Mouse (Mus musculus): ENCODE results near the gene Rgs6. TPM values are rescaled to one million over a fixed set of nuclear protein-coding genes. Genes with fewer than 3 reads are reported as not detected.

The Rgs6 gene
- total RNA-seq, 2 experiments from 2014 or later, result 16.3 to 19.9 TPM

DNA sequence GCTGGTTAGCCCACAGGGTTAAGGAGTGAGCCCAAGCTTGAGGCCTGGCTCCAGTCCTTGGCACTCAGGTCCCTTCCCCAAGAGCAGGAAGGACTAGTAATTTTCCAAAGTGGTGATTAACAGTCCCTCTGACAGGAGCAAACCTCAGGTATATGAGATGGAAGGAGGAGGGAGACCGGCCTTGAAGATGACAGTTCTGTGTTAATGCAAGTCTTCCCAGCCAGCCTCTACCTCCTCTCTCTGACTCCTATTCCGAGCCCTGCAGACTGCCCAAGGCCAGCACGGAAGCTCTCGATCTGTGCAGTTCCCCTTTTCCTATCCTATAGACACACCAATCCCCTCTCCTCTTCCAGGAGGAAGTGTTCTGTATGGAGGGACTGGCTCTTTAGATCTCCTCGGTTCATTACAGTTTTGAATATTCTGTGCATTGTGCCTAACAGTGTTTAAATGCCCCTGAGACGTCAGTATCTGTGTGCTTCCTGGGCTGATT, 485.8 kb downstream of the Rgs6 start:
- DNase-seq (ENCODE audit: low spot score in 2 of 2), result no peak

DNA sequence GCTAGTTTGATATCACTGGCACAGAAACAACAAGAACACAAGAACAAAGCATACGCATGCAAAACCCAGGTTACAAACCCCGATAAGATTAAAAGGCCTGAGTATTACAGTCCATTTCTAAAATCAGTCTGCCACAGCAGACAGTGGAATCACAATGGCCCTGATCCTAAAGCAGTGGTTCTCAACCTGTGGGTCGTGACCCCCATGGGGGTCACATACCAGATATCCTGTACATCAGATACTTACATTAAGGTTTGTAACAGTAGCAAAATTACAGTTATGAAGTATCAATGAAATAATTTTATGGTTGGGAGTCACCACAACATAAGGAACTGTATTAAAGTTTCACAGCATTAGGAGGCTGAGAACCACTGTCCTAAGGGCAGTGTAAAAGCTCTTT, 488.1 kb downstream of the Rgs6 start:
- DNase-seq (ENCODE audit: low spot score in 2 of 2), result no peak

GRCm38 (mm10) chr12:83077486-83077885, 489.4 kb downstream of the Rgs6 start:
- no peak for DNase-seq (ENCODE audit: low spot score in 2 of 2)

DNA sequence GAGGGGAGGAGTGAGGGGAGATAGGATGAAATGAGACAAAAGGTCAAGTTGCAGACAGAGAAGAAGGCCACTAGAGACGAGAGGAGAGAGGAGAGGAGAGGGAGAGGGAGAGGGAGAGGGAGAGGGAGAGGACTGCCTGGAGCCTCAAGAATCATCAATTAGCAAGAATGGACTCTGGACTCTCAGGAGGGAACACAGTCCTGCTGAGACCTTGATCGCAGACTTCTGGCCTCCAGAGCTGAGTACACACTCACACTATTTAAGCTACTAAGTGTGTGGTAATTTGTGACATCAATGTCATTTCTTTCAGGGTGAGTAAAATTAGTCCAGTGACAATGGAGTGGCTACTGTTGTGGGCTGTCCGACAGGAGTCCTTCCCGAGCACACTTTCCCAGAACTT, 495.3 kb downstream of the Rgs6 start:
- no peak for DNase-seq (ENCODE audit: low spot score in 2 of 2)

DNA sequence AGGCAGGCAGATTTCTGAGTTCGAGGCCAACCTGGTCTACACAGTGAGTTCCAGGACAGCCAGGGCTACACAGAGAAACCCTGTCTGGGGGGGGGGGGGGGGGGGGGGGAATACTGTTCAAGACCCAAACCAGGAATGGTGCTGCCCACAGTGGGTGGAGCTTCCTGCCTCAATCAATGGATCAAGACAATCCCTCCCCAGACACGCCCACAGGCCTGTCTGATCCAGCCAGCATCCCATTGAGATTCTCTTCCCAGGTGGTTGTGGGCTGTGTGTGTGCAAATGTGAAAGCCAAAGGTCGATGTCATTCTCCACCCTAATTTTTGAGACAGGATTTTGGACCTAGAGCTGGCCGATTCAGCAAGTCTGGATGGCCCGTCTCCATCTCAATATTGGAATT, 496.5 kb downstream of the Rgs6 start:
- no peak for DNase-seq (ENCODE audit: low spot score in 2 of 2)

DNA sequence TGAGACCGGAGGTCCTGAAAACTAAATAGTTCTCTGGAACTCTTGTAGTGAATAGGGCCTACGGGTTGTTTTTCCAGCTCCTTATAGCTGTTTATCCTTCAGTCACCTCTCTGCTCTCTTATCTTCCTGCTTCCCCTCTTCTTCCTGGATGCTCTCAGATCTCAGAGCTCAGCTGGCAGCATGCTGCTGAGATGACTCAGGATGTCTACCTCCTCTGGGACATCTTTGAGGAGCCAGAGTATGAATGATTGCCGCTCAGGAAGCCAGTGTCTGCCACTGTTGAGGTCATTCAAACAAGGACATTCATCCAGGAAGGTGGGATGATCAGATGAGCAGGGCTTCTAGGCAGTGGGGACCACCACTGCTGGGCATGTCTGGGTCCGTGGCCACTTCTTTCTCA, 498.9 kb downstream of the Rgs6 start:
- DNase-seq (ENCODE audit: low spot score in 2 of 2), result no peak

- no peak for DNase-seq (ENCODE audit: low spot score in 2 of 2)
Observed at GRCm38 (mm10) chr12:83087555-83087954, 499.5 kb downstream of the Rgs6 start.

GRCm38 (mm10) chr12:83092001-83092400, 503.9 kb downstream of the Rgs6 start:
- no peak for DNase-seq (ENCODE audit: low spot score in 2 of 2)

DNA sequence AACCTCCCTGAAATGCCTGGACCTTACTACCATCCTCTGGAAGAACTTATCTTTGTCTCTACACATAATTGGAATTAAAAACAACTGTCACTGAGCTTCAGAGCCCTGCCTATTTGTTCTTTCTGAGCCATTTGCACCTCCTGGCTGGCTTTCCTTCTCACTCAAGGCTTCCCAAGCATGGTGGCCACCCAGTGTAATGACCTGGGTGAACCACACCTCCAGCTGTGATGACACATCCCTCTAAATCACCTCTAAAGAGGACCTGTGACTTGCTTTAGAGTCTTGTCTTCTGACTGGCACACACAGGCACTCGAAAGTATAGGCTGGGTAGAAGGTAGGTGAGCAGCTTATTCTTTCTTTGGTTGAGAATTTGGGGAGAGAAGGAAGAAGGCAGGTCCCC, 509.7 kb downstream of the Rgs6 start:
- no peak for DNase-seq (ENCODE audit: low spot score in 2 of 2)

DNA sequence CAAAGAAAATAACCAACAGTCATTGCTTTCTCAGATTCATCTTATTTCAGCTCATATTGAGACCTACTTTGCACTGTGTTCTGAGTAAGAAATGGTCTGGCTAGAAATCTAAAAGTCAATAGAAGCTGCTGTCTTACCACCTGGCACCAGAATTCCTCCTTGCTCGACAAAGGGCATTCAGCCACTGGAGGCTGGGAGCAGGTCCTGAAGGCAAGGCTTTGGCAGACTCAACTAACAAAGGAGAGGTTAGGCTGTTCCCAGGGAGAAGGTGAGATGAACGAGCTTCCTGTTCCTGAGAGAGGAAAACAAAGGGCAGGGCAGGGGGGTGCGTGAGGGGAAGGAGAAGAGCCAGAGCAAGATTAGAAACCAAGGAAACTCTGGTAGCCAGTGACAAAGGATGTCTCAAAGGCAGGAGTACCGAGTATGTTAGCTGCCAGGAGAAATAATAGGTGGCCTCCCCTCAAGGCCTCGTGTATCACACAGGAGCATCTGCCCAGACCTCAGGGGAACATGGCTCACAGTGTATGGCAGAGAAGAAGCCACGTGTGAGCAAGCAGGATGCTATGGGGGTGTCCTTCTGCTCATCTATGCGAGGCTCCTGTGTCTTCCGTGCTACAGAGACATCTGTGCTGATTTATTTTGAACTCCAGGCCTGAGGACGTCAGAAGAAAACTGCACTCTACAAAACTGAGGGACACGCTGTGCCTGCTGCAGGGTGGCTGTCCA, 510.7 kb downstream of the Rgs6 start:
- DNase-seq (ENCODE audit: low spot score in 2 of 2), result no peak

GRCm38 (mm10) chr12:83099920-83100319, 511.8 kb downstream of the Rgs6 start:
- DNase-seq (ENCODE audit: low spot score in 2 of 2), result no peak

DNA sequence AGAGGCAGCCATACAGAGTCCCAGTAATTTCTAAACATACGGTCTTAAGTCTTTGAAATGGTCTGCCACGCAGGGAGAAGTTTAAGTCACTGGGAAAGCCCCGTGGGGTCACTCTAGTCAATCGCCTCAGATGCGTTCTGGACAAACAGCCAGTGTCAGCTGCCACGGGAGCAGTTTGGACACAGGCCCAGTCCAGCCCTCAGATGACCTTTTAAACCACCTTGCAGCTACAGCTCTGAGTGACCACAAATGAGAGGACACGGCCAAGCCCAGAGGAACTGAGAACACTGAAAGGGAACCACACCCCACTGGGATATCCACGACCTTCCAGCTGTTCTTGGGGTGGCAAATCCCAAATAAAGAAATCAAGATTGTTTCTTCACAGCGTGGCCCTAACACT, 512.3 kb downstream of the Rgs6 start:
- DNase-seq (ENCODE audit: low spot score in 2 of 2), result no peak

DNA sequence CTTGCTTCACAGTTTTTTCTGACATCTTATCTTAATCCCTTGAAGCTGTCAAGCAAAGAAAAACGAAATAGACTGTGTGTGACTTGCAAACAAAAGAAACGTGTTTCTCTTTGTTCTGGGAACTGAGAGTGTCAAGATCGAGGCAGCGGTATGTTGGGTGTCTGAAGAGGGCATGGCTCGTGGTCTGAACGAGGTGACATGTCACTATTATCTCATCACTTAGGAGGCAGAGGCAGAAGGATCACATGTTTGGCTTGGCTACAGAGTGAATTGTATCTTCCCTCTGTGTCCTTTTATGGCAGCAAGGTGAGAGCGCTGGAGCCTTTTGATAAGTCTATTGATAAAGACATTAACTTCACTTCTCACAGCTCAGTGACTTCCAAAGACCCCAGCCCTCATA, 512.8 kb downstream of the Rgs6 start:
- no peak for DNase-seq (ENCODE audit: low spot score in 2 of 2)

DNA sequence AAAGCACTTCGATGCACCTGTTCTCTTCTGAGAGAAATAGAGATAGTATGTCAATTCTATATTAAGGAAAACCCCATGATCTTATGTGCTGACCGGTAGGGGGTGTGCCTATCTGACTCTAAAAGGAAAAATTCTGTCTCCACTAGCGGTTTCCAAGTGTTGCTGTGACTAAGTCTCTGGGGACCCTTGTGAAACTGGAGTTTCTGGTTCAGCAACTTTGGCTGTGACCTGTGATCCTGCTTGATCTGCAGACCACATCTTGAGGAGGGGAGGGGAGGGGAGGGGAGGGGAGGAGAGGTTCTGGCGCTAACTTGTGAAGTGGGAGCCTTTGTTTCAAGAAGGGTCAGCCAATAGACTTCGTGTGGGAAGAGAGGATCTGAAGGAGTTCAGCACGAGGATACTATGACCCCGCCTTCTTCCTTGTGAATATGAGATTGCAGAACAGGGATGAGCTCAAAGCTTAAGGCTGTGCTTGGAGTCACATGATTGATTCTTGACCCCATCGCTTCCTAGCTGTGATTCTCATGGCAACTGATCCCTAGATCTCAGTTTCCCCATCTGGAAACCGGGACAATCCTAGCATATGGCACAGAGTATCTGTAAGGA, 517.5 kb downstream of the Rgs6 start:
- DNase-seq (ENCODE audit: low spot score in 2 of 2), result no peak

DNA sequence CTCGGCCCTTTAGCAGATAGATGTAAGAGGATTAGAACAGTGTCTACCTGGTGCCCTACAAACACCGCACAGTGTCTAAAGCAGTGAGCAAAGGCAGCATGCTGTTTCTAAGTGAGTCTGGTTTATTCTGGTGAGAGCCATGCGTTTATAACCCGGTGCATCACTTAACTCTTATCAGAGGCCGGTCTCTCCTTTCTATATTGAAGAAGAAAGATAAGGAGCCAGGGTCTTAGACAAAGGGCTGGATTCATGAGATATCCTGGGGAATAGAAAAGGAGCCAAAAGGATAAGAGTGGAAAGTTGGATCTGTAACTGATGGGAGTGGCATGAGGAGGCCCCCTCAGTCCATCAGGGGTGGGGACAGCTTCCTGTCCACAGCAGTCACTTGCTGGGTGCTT, 518.0 kb downstream of the Rgs6 start:
- no peak for DNase-seq (ENCODE audit: low spot score in 2 of 2)

- no peak for DNase-seq (ENCODE audit: low spot score in 2 of 2)
Observed at GRCm38 (mm10) chr12:83109486-83109885, 521.4 kb downstream of the Rgs6 start.

- peak in 1 of 2 experiments; percentile 44 for DNase-seq (ENCODE audit: low spot score in 2 of 2)
Observed at GRCm38 (mm10) chr12:83109891-83110630, 522.0 kb downstream of the Rgs6 start.

DNA sequence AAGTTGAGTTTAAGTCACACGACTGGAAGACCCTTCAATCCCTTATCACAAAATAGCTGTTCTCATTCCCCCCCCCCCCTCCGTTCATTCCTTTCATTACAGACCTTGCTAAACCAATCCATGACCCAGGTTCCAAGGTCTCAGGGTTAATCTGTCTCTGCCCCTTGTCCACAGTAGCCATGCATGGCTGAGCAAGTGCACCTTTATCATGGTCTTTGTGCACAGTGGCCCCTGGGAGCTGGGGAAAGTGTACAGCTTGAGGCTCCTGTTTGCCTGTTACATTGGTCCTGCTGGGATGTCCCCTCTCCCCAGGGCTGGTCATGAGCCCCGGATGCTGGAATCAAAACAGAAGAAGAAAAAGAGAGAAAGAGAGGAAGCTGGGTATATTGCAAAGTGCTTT, 522.6 kb downstream of the Rgs6 start:
- no peak for DNase-seq (ENCODE audit: low spot score in 2 of 2)

- no peak for DNase-seq (ENCODE audit: low spot score in 2 of 2)
Observed at GRCm38 (mm10) chr12:83112283-83112682, 524.2 kb downstream of the Rgs6 start.

GRCm38 (mm10) chr12:83112901-83113628, 525.0 kb downstream of the Rgs6 start:
- DNase-seq (ENCODE audit: low spot score in 2 of 2), result no peak

DNA sequence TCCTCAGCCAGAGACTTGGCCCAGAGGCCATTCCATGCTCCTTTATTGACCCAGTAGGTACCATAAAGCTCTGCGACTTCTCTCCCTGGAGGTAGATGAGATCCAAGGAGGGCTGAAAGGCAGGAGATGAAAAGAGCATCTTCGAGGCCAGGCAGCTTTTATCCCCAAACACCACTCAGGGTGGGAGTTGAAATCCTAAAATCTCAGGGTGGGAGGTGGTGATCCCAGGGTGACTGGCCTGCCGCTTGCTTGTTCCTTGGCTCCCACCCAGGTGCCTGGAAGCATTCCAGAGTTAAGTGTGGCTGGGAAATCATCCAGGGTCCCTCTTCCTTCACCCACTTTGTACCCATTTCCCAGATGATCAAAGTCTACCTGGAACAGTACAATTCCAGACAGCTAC, 525.9 kb downstream of the Rgs6 start:
- DNase-seq (ENCODE audit: low spot score in 2 of 2), result no peak
